Mouse (Mus musculus): ENCODE results near the gene Tmem161b. TPM values are rescaled to one million over a fixed set of nuclear protein-coding genes. Genes with fewer than 3 reads are reported as not detected.
A peak's percentile ranks its signal among the peaks of the same experiment; 100 is the strongest.

Tmem161b gene
- total RNA-seq, 2 experiments from 2014 or later = 35.4 to 36.3 TPM

DNA sequence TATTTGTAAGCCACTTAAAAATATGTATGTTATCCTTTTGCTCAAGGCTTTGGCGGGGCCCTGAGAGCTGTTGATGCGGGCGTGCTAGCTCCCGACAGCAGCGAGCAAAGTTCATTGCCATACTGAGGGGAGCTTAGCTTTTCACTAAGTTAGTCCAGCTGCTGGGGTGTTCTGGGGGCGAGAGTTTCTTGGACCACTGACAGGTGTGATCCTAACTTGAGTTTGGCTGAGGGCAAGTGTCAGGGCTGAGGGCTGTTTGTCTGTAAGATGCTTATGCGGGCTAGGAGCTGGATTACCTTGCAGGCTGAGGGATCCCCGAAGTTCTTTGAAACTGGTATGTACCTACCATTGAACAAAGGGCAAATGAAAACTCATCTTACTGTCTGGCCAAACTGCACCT lies 123.0 kb downstream of the Tmem161b start:
- DNase-seq (ENCODE audit: low spot score in 2 of 2) = peak; percentile 54 to 63

Small RNAs within 50 kb of the gene (microRNA-seq; reads per million reads assigned to microRNA genes)
- gene Gm24331 = 0 reads per million in 2 experiments

Measured in layer of hippocampus, postnatal 10 days (tissue).